Mouse (Mus musculus) liver, embryonic 16.5 days (tissue): ENCODE measurements around the gene Ell. TPM values are rescaled to one million over a fixed set of nuclear protein-coding genes. Genes with fewer than 3 reads are reported as not detected.
"Not testable (repeated sequence)": the region's sequence is repeated elsewhere in the genome, so short reads cannot be mapped to it uniquely, and the experiment has no call there.

Experiments
- ATAC-seq: fragments of 200-750 bp; cut with Nextera tagmentation; 2 replicates; pipeline ENCODE4 v1.8.0; 2017; ENCODE audit warnings: low read depth, mild to moderate bottlenecking, moderate number of reproducible peaks, moderate library complexity
- H3K27ac ChIP-seq: fragments of 300-500 bp; sonication (generic); 2 replicates; pipeline ENCODE4 v1.5.1; 2014; ENCODE audit warnings: mild to moderate bottlenecking, low read length
- H3K27me3 ChIP-seq: fragments of 300-500 bp; sonication (generic); 2 replicates; pipeline ENCODE4 v1.6.1; 2014; ENCODE audit warnings: low read depth, low read length, mixed read lengths; ENCODE audit not compliant: control insufficient read depth, insufficient read depth
- H3K36me3 ChIP-seq: fragments of 300-500 bp; sonication (generic); 2 replicates; pipeline ENCODE4 v1.6.1; 2014; ENCODE audit warnings: mild to moderate bottlenecking; ENCODE audit not compliant: control insufficient read depth, insufficient read depth
- H3K4me1 ChIP-seq: fragments of 300-500 bp; sonication (generic); 2 replicates; pipeline ENCODE4 v1.6.1; 2014; ENCODE audit warnings: low read depth, low read length, mixed read lengths; ENCODE audit not compliant: control insufficient read depth
- H3K4me2 ChIP-seq: fragments of 300-500 bp; sonication (generic); 2 replicates; pipeline ENCODE4 v1.6.1; 2014; ENCODE audit warnings: low read depth, low read length, mixed read lengths
- H3K4me3 ChIP-seq: fragments of 300-500 bp; sonication (generic); 2 replicates; pipeline ENCODE4 v1.5.1; 2014; ENCODE audit warnings: low read depth, mild to moderate bottlenecking, low read length
- H3K9ac ChIP-seq: fragments of 300-500 bp; sonication (generic); 2 replicates; pipeline ENCODE4 v1.6.1; 2014; ENCODE audit warnings: low read depth, low read length
- H3K9me3 ChIP-seq: fragments of 300-500 bp; sonication (generic); replicated peaks from 2 replicates; pipeline ENCODE4 v1.6.1; 2016; ENCODE audit warnings: low read length; ENCODE audit not compliant: control insufficient read depth
- WGBS: fragments of 180-500 bp; shearing (Covaris S2); extraction: QIAGEN DNeasy Blood & Tissue Kit; methylation state at CpG from one replicate; pipeline ENCODE4 v1.1.7; 2014; ENCODE audit not compliant: insufficient replicate concordance; 5-methylcytosine and 5-hydroxymethylcytosine counted together
- polyA plus RNA-seq: library from polyadenylated mRNA; unstranded; fragments of >200 nt; fragmentation: Nextera tagmentation; extraction: Ambion mirVana; gene quantifications from 2 replicates; pipeline ENCODE4 v1.2.1, GENCODE M21; 2015

Ell gene
- polyA plus RNA-seq, 1 experiment from 2014 or later: 16.8 TPM

GRCm38 (mm10) chr8:70505698-70506327 lies 33.4 kb upstream of the Ell start:
- Histone ChIP-seq H3K4me2 (peak overlapping the region; percentile 92), H3K9ac (peak overlapping the region; percentile 87), H3K27me3 (peaks cover 18% of the 10 kb centered on the region), H3K9me3 (no peaks in the 10 kb centered on the region), H3K4me1 (peaks cover 58% of the 10 kb centered on the region), H3K36me3 (peaks cover 18% of the 10 kb centered on the region), H3K27ac (peak overlapping the region; percentile 87), H3K4me3 (peak overlapping the region; percentile 71)
- ATAC-seq: no peak; the same call in 1 of the 2 replicates
- 40% methylated on average over 32 of the region's 32 CpGs for WGBS

DNA sequence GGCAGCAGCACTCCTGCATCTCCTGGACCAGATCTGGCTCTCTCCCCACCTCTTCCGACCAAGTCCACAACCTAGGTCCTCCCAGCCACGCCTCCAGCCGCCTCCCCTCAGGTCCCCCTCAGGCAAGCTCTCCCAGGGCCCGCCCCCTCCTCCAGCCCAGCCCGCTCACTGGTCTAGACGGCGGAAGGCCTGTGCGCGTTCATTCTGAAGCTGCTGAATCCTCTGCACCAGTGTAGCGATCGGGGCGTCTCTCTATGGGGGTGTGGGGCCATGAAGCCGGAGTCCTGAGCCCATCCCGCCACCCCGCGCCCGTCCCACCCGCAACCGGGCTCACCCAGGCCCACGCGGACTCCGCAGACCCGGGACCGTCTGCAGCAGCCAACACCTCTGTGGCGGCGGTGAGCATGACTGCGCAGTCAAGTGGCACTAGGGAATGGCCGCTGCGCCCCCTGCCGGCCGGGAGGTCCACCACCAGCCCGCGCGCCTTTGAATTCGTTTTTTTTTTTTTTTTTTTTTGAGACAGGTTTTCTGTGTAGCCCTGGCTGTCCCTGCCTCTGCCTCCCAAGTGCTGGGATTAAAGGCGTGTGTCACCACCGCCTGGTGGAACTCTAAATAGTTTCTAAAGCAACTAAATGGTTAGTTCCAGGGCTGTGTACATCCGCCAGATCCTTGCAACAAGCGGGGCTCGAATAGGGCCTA lies 32.8 kb upstream of the Ell start, which contains the start of gene Rex1bd:
Rex1bd (minus strand) TSS at position 425 of the 699 bp plus-strand sequence.
- H3K4me2 ChIP-seq: peak within 1 kb of the TSS; percentile 92
- 2% methylated on average over 40 of the region's 40 CpGs for WGBS
- H3K4me1 ChIP-seq: peaks cover 54% of the 10 kb centered on the region
- peak within 1 kb of the TSS; percentile 87 for H3K27ac ChIP-seq
- peak within 1 kb of the TSS; percentile 87 for H3K9ac ChIP-seq
- peaks cover 12% of the 10 kb centered on the region for H3K27me3 ChIP-seq
- peak within 1 kb of the TSS; percentile 71 for H3K4me3 ChIP-seq
- no peaks in the 10 kb centered on the region for H3K9me3 ChIP-seq
- peaks cover 18% of the 10 kb centered on the region for H3K36me3 ChIP-seq
- ATAC-seq: peak; percentile 77

- 54% methylated on average over 5 of the region's 5 CpGs for WGBS
- peaks cover 54% of the 10 kb centered on the region for H3K4me1 ChIP-seq
- peaks cover 7% of the 10 kb centered on the region for H3K27me3 ChIP-seq
- H3K4me2 ChIP-seq: peak overlapping the region; percentile 92
- H3K36me3 ChIP-seq: peaks cover 18% of the 10 kb centered on the region
- no peak overlapping the region for H3K9ac ChIP-seq
- H3K4me3 ChIP-seq: peak overlapping the region; percentile 71
- H3K27ac ChIP-seq: peak overlapping the region; percentile 87
- no peak for ATAC-seq
- no peaks in the 10 kb centered on the region for H3K9me3 ChIP-seq
Observed at GRCm38 (mm10) chr8:70507027-70507393, 32.2 kb upstream of the Ell start.

DNA sequence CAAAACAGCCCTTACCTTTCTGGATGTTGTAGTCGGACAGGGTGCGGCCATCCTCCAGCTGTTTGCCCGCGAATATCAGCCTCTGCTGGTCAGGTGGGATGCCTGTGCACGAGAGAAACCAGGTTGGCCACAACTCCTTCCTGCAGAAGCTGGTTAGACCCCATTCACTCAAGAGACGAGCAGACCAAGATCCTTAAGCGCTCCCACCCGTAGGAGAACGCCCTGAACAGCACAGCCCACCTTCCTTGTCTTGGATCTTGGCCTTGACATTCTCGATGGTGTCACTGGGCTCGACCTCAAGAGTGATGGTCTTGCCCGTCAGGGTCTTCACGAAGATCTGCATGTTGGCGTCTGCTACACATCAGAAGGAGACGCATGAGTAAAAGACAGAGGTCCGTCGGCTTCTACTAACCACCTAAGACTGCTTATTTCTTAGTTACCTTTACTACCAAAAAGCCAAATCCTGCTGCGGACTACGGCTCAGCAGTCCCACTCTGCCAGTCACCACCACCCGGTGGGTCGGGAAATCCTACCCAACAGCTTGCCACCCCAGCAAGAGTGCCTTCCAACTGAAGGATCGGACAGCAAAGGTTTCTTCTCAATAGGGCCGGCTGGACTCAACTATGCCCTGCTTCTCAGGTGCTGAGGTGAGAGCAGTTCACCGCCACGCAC lies 29.8 kb upstream of the Ell start:
- no peak for ATAC-seq
- peak overlapping the region; percentile 99 for H3K27ac ChIP-seq
- no peaks in the 10 kb centered on the region for H3K27me3 ChIP-seq
- H3K9me3 ChIP-seq: no peaks in the 10 kb centered on the region
- H3K4me1 ChIP-seq: peaks cover 46% of the 10 kb centered on the region
- peak overlapping the region; percentile 76 for H3K4me2 ChIP-seq
- H3K4me3 ChIP-seq: peak overlapping the region; percentile 99
- 2% methylated on average over 25 of the region's 25 CpGs for WGBS
- peak overlapping the region; percentile 99 for H3K9ac ChIP-seq
- peaks cover 27% of the 10 kb centered on the region for H3K36me3 ChIP-seq

GRCm38 (mm10) chr8:70510228-70510915 lies 28.9 kb upstream of the Ell start, which contains the start of gene Uba52:
Gene Uba52, minus strand, starts transcription at chr8:70510801.
- Histone ChIP-seq H3K9me3 (no peaks in the 10 kb centered on the region), H3K27me3 (no peaks in the 10 kb centered on the region), H3K4me1 (peaks cover 39% of the 10 kb centered on the region), H3K27ac (peak within 1 kb of the TSS; percentile 99), H3K9ac (peak within 1 kb of the TSS; percentile 99), H3K36me3 (peaks cover 27% of the 10 kb centered on the region), H3K4me2 (peak within 1 kb of the TSS; percentile 76), H3K4me3 (peak within 1 kb of the TSS; percentile 99)
- WGBS: under 1% methylated on average over 74 of the region's 74 CpGs
- ATAC-seq: peak; percentile 83

DNA sequence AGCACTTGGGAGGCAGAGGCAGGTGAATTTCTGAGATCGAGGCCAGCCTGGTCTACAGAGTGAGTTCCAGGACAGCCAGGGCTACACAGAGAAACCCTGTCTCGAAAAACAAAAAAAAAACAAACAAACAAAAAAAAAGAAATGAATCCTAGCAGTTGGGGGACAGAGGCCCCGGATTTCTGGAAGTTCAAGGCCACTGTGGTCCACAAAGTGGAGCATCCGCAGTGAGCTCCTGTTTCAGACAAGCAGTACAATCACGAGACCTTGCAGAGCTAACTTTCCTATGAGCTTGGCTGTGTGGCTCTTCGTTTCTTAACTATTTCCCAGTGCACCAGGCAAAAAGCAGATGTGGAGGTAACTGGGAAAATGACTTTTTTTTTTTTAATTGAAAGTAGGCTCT lies 28.1 kb upstream of the Ell start:
- WGBS: 37% methylated on average over 6 of the region's 6 CpGs
- peak overlapping the region; percentile 99 for H3K27ac ChIP-seq
- H3K4me2 ChIP-seq: peak overlapping the region; percentile 76
- H3K4me1 ChIP-seq: peaks cover 31% of the 10 kb centered on the region
- peak overlapping the region; percentile 99 for H3K4me3 ChIP-seq
- peaks cover 27% of the 10 kb centered on the region for H3K36me3 ChIP-seq
- H3K9ac ChIP-seq: peak overlapping the region; percentile 99
- not testable (repeated sequence) for H3K27me3 ChIP-seq, H3K9me3 ChIP-seq, ATAC-seq

DNA sequence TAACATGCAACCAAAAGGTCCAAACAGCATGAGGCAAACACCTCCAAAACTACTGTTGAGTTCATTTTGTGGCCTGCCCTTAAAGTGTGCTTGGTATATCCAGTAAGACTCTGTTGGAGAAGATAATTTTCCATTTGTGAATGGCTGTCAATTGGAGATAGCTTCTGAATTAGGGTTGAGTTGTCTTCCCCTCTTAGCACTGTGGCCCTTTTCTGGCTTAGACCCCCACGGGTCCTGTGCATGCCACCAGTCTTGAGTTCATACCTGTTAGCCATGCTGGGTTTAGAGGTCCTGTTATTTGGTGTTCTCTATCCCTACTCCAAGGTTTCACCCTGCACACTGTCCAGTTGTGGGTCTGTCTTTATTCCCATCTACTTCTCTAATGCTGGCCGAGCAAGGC lies 27.5 kb upstream of the Ell start:
- Histone ChIP-seq H3K27me3 (no peaks in the 10 kb centered on the region), H3K9me3 (no peaks in the 10 kb centered on the region), H3K36me3 (peaks cover 27% of the 10 kb centered on the region), H3K27ac (peak overlapping the region; percentile 99), H3K9ac (peak overlapping the region; percentile 99; the same call in 1 of the 2 replicates), H3K4me2 (peak overlapping the region; percentile 76), H3K4me3 (peak overlapping the region; percentile 99), H3K4me1 (peaks cover 29% of the 10 kb centered on the region)
- WGBS: 69% methylated on average over 2 of the region's 2 CpGs
- no peak for ATAC-seq

DNA sequence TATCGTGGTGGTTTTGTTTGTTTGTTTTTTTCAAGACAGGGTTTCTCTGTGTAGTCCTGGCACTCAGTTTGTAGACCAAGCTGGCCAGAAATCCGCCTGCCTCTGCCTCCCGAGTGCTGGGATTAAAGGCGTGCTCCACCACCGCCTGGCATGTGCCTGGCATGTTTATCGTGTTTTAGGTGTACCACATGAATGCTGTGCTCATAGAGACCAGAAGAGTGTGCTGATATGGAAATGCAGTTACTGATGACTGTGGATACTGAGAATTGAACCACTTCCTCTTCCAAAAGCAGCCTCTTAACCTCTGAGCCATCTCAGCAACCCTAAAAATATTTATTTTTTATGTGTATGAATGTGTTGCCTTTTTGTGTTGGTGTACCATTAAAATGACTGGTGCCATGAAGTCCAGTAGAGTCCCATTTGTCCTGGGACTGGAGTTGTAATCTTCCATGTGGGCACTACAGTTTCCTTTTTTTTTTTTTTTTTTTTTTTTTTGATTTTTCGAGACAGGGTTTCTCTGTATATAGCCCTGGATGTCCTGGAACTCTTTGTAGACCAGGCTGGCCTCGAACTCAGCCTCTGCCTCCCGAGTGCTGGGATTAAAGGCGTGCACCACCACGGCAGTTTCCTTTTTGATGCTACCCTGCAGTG lies 26.9 kb upstream of the Ell start:
- peaks cover 23% of the 10 kb centered on the region for H3K36me3 ChIP-seq
- H3K9me3 ChIP-seq: no peaks in the 10 kb centered on the region
- WGBS: 62% methylated on average over 11 of the region's 11 CpGs
- peak overlapping the region; percentile 76 for H3K4me2 ChIP-seq
- peaks cover 26% of the 10 kb centered on the region for H3K4me1 ChIP-seq
- no peaks in the 10 kb centered on the region for H3K27me3 ChIP-seq
- ATAC-seq: no peak
- no peak overlapping the region for H3K4me3 ChIP-seq
- H3K9ac ChIP-seq: no peak overlapping the region
- peak overlapping the region; percentile 99 for H3K27ac ChIP-seq
